Mouse (Mus musculus): ENCODE results near the gene Rb1.

- TF ChIP-seq USF1 (IDR thresholded peaks at IDR 0.05; ENCODE audit: low read depth) (no peak), E2F4 (IDR thresholded peaks at IDR 0.05; ENCODE audit: insufficient read depth) (no peak)
These were observed 124.2 kb downstream of the Rb1 start for GRCm38 (mm10) chr14:73201447-73201846.
